9 mouse cellular contexts compared by ENCODE assay signal in the genomic region with DNA sequence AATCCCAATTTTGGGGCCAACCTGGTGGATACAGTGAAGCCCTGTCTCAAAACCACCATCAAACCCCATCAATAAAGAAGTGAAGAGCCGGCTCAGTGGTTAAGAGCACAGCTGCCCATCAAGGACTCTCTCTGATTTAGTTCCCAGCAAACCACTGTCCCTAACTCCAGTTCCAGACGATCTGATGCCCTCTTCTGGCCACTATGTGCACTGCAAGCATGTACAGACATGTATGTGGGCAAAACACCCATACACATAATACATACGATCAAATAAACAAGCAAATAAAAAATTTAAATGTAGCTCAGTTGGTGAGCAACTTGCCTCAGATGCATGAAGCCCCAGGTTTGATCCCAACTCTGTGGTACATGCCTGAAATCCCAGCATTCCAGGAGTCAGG.
DNase-seq lines count a peak whose midpoint lies in the region; ATAC-seq and TF ChIP-seq lines count a peak whose summit lies in the region.
"Had no signal": no experiment of that assay in that cellular context is flagged by ENCODE, and none has a peak within 500 bp of the region (broad histone marks: within the 10 kb centered on the region; RNA-seq: fewer than 3 reads in every experiment).

No protein-coding gene starts in this region.

- no peaks in the 10 kb centered on the region for H3K9me3 ChIP-seq in intestine, postnatal 0 days (ENCODE audit: control insufficient read depth)
- H3K9me3 ChIP-seq in intestine, embryonic 16.5 days (ENCODE audit: control insufficient read depth, low read length) = no peaks in the 10 kb centered on the region

- 0 out of 2 replicates have a peak overlapping the region, but pooled peaks have one; percentile 7 for H3K27ac ChIP-seq in intestine, postnatal 0 days (ENCODE audit: low read depth, low read length)
- no peak overlapping the region for H3K27ac ChIP-seq in intestine, embryonic 16.5 days (ENCODE audit: low read length)
- H3K27ac ChIP-seq: limb, embryonic 13.5 days had no signal

- TF ChIP-seq CTCF in intestine, postnatal 0 days (IDR thresholded peaks at IDR 0.05; ENCODE audit: low read depth) = peak; percentile 70

- no peak for ATAC-seq in intestine, postnatal 0 days
- no peak for ATAC-seq in intestine, embryonic 16.5 days
- ATAC-seq in inflammation-experienced regulatory T-cells, adult 6 months = no peak

- no peak overlapping the region for H3K4me3 ChIP-seq in intestine, postnatal 0 days (ENCODE audit: low read depth, low read length)
- H3K4me3 ChIP-seq in intestine, embryonic 16.5 days (ENCODE audit: low read length) = no peak overlapping the region
- H3K4me3 ChIP-seq: limb, embryonic 13.5 days had no signal

- WGBS in intestine, postnatal 0 days = 70% methylated on average over 3 of the region's 3 CpGs
- WGBS in intestine, embryonic 16.5 days = 71% methylated on average over 3 of the region's 3 CpGs

- H3K4me1 ChIP-seq in intestine, postnatal 0 days (replicated peaks; ENCODE audit: control insufficient read depth, insufficient read depth, low read length) = no peaks in the 10 kb centered on the region
- no peaks in the 10 kb centered on the region for H3K4me1 ChIP-seq in intestine, embryonic 16.5 days (ENCODE audit: control insufficient read depth, insufficient read depth, low read length)

- H3K27me3 ChIP-seq in intestine, postnatal 0 days (replicated peaks; ENCODE audit: control insufficient read depth, insufficient read depth, low read length) = no peaks in the 10 kb centered on the region
- no peaks in the 10 kb centered on the region for H3K27me3 ChIP-seq in intestine, embryonic 16.5 days (replicated peaks; ENCODE audit: control insufficient read depth, insufficient read depth, low read length)
- H3K27me3 ChIP-seq: limb, embryonic 13.5 days had no signal

- peaks cover 11% of the 10 kb centered on the region; the same call in 1 of the 2 replicates for H3K36me3 ChIP-seq in intestine, postnatal 0 days (ENCODE audit: control insufficient read depth, insufficient read depth)
- H3K36me3 ChIP-seq in intestine, embryonic 16.5 days (ENCODE audit: control insufficient read depth, insufficient read depth, low read length) = no peaks in the 10 kb centered on the region

- H3K9ac ChIP-seq in intestine, postnatal 0 days (ENCODE audit: low read depth, low read length) = no peak overlapping the region
- no peak overlapping the region for H3K9ac ChIP-seq in intestine, embryonic 16.5 days (ENCODE audit: low read depth, low read length)
- H3K9ac ChIP-seq: limb, embryonic 13.5 days had no signal

- no peak overlapping the region for H3K4me2 ChIP-seq in intestine, postnatal 0 days (replicated peaks; ENCODE audit: low read depth)
- H3K4me2 ChIP-seq in intestine, embryonic 16.5 days (ENCODE audit: low read depth, low read length) = no peak overlapping the region
- H3K4me2 ChIP-seq: limb, embryonic 13.5 days had no signal

- DNase-seq in B cell, adult 2 months = peak; percentile 56 to 60
- peak; percentile 41 for DNase-seq in NIH3T3 (ENCODE audit: low read depth)
- peak; percentile 37 for DNase-seq in kidney, postnatal 14 days
- peak; percentile 67 for DNase-seq in testis, postnatal 10 days (ENCODE audit: low spot score)
- DNase-seq in urinary bladder, postnatal 4 days (ENCODE audit: low spot score in 2 of 2) = no peak

Comparison
In these comparisons a context has a peak if more than half of its experiments do, and no peak if none do; other contexts are left out.
1. DNase-seq: peak in B cell, adult 2 months (2 of 2), NIH3T3 (single experiment), kidney, postnatal 14 days (single experiment) and testis, postnatal 10 days (single experiment); none in urinary bladder, postnatal 4 days (0 of 2).